Mouse (Mus musculus) kidney, adult 2 months (tissue): ENCODE results near the gene Gnb1l. TPM values are rescaled to one million over a fixed set of nuclear protein-coding genes. Genes with fewer than 3 reads are reported as not detected.

Experiments
- DNase-seq: peaks from one replicate; pipeline ENCODE4 v3.0.0; 2021
- H3K27ac ChIP-seq: fragments of 200-500 bp; 2 replicates; pipeline ENCODE4 v1.5.1; 2012; ENCODE audit warnings: low read depth, low read length, control low read depth, inconsistent platforms; ENCODE audit not compliant: insufficient read depth
- H3K27me3 ChIP-seq: fragments of 200-500 bp; replicated peaks from 2 replicates; pipeline ENCODE4 v1.6.1; 2012; ENCODE audit warnings: mild to moderate bottlenecking, moderate library complexity, low read length, inconsistent platforms; ENCODE audit not compliant: control insufficient read depth, insufficient read depth
- H3K36me3 ChIP-seq: fragments of 200-500 bp; 2 replicates; pipeline ENCODE4 v1.6.1; 2012; ENCODE audit warnings: mild to moderate bottlenecking, moderate library complexity, low read length, inconsistent platforms; ENCODE audit not compliant: control insufficient read depth, insufficient read depth
- H3K4me1 ChIP-seq: fragments of 200-500 bp; 2 replicates; pipeline ENCODE4 v1.6.1; 2011; ENCODE audit warnings: low read length; ENCODE audit not compliant: control insufficient read depth, insufficient read depth
- H3K4me3 ChIP-seq: fragments of 200-500 bp; 2 replicates; pipeline ENCODE4 v1.5.1; 2011; ENCODE audit warnings: mild to moderate bottlenecking, low read depth, low read length, control low read depth; ENCODE audit not compliant: insufficient read depth
- CTCF ChIP-seq: fragments of 200-500 bp; conservative IDR thresholded peaks from 2 replicates; pipeline ENCODE4 v1.5.1; 2011; ENCODE audit warnings: low read depth, mild to moderate bottlenecking, control low read depth, low read length, moderate library complexity, mixed read lengths; ENCODE audit not compliant: insufficient read depth, insufficient read length
- POLR2A ChIP-seq: fragments of 200-500 bp; IDR thresholded peaks from one replicate; pipeline ENCODE4 v1.6.1; 2011; ENCODE audit warnings: low read depth, low read length, control low read depth
- WGBS: fragments of 180-500 bp; shearing (Covaris S2); methylation state at CpG from one replicate; pipeline ENCODE4 v1.1.7; 2018; 5-methylcytosine and 5-hydroxymethylcytosine counted together
- polyA plus RNA-seq: library from polyadenylated mRNA; depleted of rRNA; stranded (reverse); fragments of >200 nt; gene quantifications from 2 replicates; pipeline ENCODE4 v1.2.3, GENCODE M21; 2012

Gene Gnb1l
- polyA plus RNA-seq, 1 experiment, result 10.7 TPM

GRCm38 (mm10) chr16:18471381-18471955, 27.0 kb upstream of the Gnb1l start:
- no peaks in the 10 kb centered on the region for H3K4me1 ChIP-seq
- H3K27ac ChIP-seq, result no peak overlapping the region
- TF ChIP-seq CTCF (no peak), POLR2A (no peak)
- no peaks in the 10 kb centered on the region for H3K27me3 ChIP-seq
- no peaks in the 10 kb centered on the region for H3K36me3 ChIP-seq
- no peak for DNase-seq
- 78% methylated on average over 11 of the region's 11 CpGs for WGBS
- H3K4me3 ChIP-seq, result no peak overlapping the region

- Histone ChIP-seq H3K27me3 (no peaks in the 10 kb centered on the region), H3K4me1 (no peaks in the 10 kb centered on the region), H3K27ac (no peak overlapping the region), H3K4me3 (no peak overlapping the region), H3K36me3 (no peaks in the 10 kb centered on the region)
- WGBS, result 91% methylated on average over 6 of the region's 6 CpGs
- no peak for DNase-seq
- TF ChIP-seq CTCF (no peak), POLR2A (no peak)
Observed at GRCm38 (mm10) chr16:18471976-18472375, 26.5 kb upstream of the Gnb1l start.

- Histone ChIP-seq H3K4me3 (no peak overlapping the region), H3K36me3 (no peaks in the 10 kb centered on the region), H3K4me1 (no peaks in the 10 kb centered on the region), H3K27me3 (no peaks in the 10 kb centered on the region), H3K27ac (no peak overlapping the region)
- no peak for DNase-seq
- 91% methylated on average over 4 of the region's 4 CpGs for WGBS
- TF ChIP-seq POLR2A, result no peak
- no peak for TF ChIP-seq CTCF
Observed at GRCm38 (mm10) chr16:18472416-18472815, 26.1 kb upstream of the Gnb1l start.

- Histone ChIP-seq H3K27ac (no peak overlapping the region), H3K36me3 (no peaks in the 10 kb centered on the region), H3K4me3 (no peak overlapping the region), H3K27me3 (no peaks in the 10 kb centered on the region), H3K4me1 (no peaks in the 10 kb centered on the region)
- 97% methylated on average over 8 of the region's 8 CpGs for WGBS
- no peak for DNase-seq
- TF ChIP-seq POLR2A, result no peak
- TF ChIP-seq CTCF, result no peak
Observed at GRCm38 (mm10) chr16:18472976-18473375, 25.5 kb upstream of the Gnb1l start.

GRCm38 (mm10) chr16:18474021-18474420, 24.5 kb upstream of the Gnb1l start:
- Histone ChIP-seq H3K27ac (no peak overlapping the region), H3K27me3 (no peaks in the 10 kb centered on the region), H3K4me3 (no peak overlapping the region), H3K4me1 (no peaks in the 10 kb centered on the region), H3K36me3 (no peaks in the 10 kb centered on the region)
- DNase-seq, result no peak
- no peak for TF ChIP-seq CTCF
- no peak for TF ChIP-seq POLR2A
- 67% methylated on average over 2 of the region's 2 CpGs for WGBS

GRCm38 (mm10) chr16:18477996-18478395, 20.5 kb upstream of the Gnb1l start:
- Histone ChIP-seq H3K4me3 (no peak overlapping the region), H3K27ac (no peak overlapping the region), H3K4me1 (no peaks in the 10 kb centered on the region), H3K27me3 (no peaks in the 10 kb centered on the region), H3K36me3 (no peaks in the 10 kb centered on the region)
- 69% methylated on average over 6 of the region's 6 CpGs for WGBS
- DNase-seq, result no peak
- TF ChIP-seq CTCF, result no peak; the same call in 1 of the 2 replicates
- no peak for TF ChIP-seq POLR2A

GRCm38 (mm10) chr16:18479667-18480066, 18.8 kb upstream of the Gnb1l start:
- Histone ChIP-seq H3K27me3 (no peaks in the 10 kb centered on the region), H3K4me3 (no peak overlapping the region), H3K4me1 (no peaks in the 10 kb centered on the region), H3K27ac (no peak overlapping the region), H3K36me3 (no peaks in the 10 kb centered on the region)
- peak; percentile 33 for DNase-seq
- no peak for TF ChIP-seq CTCF
- WGBS, result 66% methylated on average over 7 of the region's 7 CpGs
